Comparison of ENCODE assay signal across 23 mouse cellular contexts in genomic region chr9:74858111-74858510, GRCm38 (mm10). TPM values are rescaled to one million over a fixed set of nuclear protein-coding genes. Genes with fewer than 3 reads are reported as not detected.
A peak's percentile ranks its signal among the peaks of the same experiment; 100 is the strongest.
DNase-seq lines count a peak whose midpoint lies in the region; ATAC-seq and TF ChIP-seq lines count a peak whose summit lies in the region.
"Had no signal": no experiment of that assay in that cellular context is flagged by ENCODE, and none has a peak within 500 bp of the region (broad histone marks: within the 10 kb centered on the region; RNA-seq: fewer than 3 reads in every experiment).

No protein-coding gene starts in this region.

- no peak overlapping the region for H3K4me3 ChIP-seq in midbrain, embryonic 11.5 days (ENCODE audit: low read depth, low read length)
- H3K4me3 ChIP-seq in midbrain, postnatal 0 days (ENCODE audit: low read depth, low read length): no peak overlapping the region

- H3K27me3 ChIP-seq in midbrain, embryonic 11.5 days (ENCODE audit: control insufficient read depth, insufficient read depth, low read length): peaks cover 83% of the 10 kb centered on the region
- peaks cover 76% of the 10 kb centered on the region for H3K27me3 ChIP-seq in midbrain, postnatal 0 days (ENCODE audit: insufficient read depth, low read length)

- TF ChIP-seq CTCF in midbrain, postnatal 0 days (IDR thresholded peaks at IDR 0.05): no peak

- no peak overlapping the region for H3K9ac ChIP-seq in midbrain, embryonic 11.5 days (ENCODE audit: low read length)
- H3K9ac ChIP-seq in midbrain, postnatal 0 days (replicated peaks; ENCODE audit: low read length, poor library complexity, severe bottlenecking): no peak overlapping the region

- no peak for ATAC-seq in midbrain, embryonic 11.5 days (ENCODE audit: low FRiP score)
- no peak for ATAC-seq in midbrain, postnatal 0 days (ENCODE audit: low FRiP score)
- ATAC-seq: activated CD4-positive, CD25-positive, alpha-beta regulatory T cell, adult 4 months; CD4-positive, CD25-positive, alpha-beta regulatory T cell, adult 4 months; Patski had no signal

- no peaks in the 10 kb centered on the region for H3K9me3 ChIP-seq in midbrain, embryonic 11.5 days (ENCODE audit: control insufficient read depth, low read length)
- no peaks in the 10 kb centered on the region for H3K9me3 ChIP-seq in midbrain, postnatal 0 days (ENCODE audit: low read length)

- H3K4me2 ChIP-seq in midbrain, embryonic 11.5 days: no peak overlapping the region
- no peak overlapping the region for H3K4me2 ChIP-seq in midbrain, postnatal 0 days (ENCODE audit: low read depth, low read length, poor library complexity, severe bottlenecking)

- H3K27ac ChIP-seq in midbrain, embryonic 11.5 days (ENCODE audit: low read depth, low read length): no peak overlapping the region
- H3K27ac ChIP-seq in midbrain, postnatal 0 days (ENCODE audit: low read depth, low read length): no peak overlapping the region

- 1% methylated on average over 5 of the region's 5 CpGs for WGBS in midbrain, embryonic 11.5 days
- WGBS in midbrain, postnatal 0 days: 11% methylated on average over 5 of the region's 5 CpGs

- DNase-seq in embryo, embryonic 10.5 days (ENCODE audit: low spot score): peak; percentile 36
- no peak for DNase-seq in embryo, embryonic 11 days
- DNase-seq in embryo, embryonic 9.5 days (ENCODE audit: extremely low spot score): peak; percentile 18
- no peak for DNase-seq in embryo, embryonic 10 days (ENCODE audit: low spot score)
- DNase-seq in midbrain, embryonic 11.5 days (ENCODE audit: low spot score, missing footprints): peak; percentile 93
- no peak for DNase-seq in midbrain, postnatal 0 days (ENCODE audit: low spot score)
- DNase-seq: adrenal gland, adult 2 months; adrenal gland, adult 8-10 months; adrenal gland, postnatal 10 days; adrenal gland, postnatal 14 days; adrenal gland, postnatal 25 days; adrenal gland, postnatal 36 days; B cell, adult 2 months; cerebellum, adult 11 months; cerebellum, adult 11-12 months; cerebellum, adult 18-20 months had no signal

- peaks cover 31% of the 10 kb centered on the region for H3K4me1 ChIP-seq in midbrain, embryonic 11.5 days (ENCODE audit: control insufficient read depth, insufficient read depth, low read length)
- H3K4me1 ChIP-seq in midbrain, postnatal 0 days (ENCODE audit: insufficient read depth, low read length): peaks cover 5% of the 10 kb centered on the region; the same call in 1 of the 2 replicates

- H3K36me3 ChIP-seq in midbrain, embryonic 11.5 days (ENCODE audit: control insufficient read depth, insufficient read depth, low read length): no peaks in the 10 kb centered on the region
- H3K36me3 ChIP-seq in midbrain, postnatal 0 days (ENCODE audit: insufficient read depth, low read length): no peaks in the 10 kb centered on the region
- H3K36me3 ChIP-seq: G1E had no signal

RNA-seq across cellular contexts. Expression of gene Onecut1, which starts 3.6 kb away (rescaled TPM):
- polyA plus RNA-seq in midbrain, embryonic 11.5 days (2014; fragmentation: Nextera tagmentation; extraction: Ambion mirVana): 14.7 and 14.8 TPM in 2 replicates
- total RNA-seq in midbrain, postnatal 0 days (2014; rRNA removed): 7.5 and 8.4 TPM in 2 replicates
- 3.8 and 5.0 TPM in 2 replicates for polyA plus RNA-seq in midbrain, postnatal 0 days (2015; fragmentation: Nextera tagmentation; extraction: Ambion mirVana)
- total RNA-seq: adrenal gland, adult 18-20 months; adrenal gland, postnatal 25 days; CH12.LX; MEL had no signal
- polyA plus RNA-seq: activated CD4-positive, CD25-positive, alpha-beta regulatory T cell, adult 4 months; CD4-positive, CD25-positive, alpha-beta regulatory T cell, adult 4 months; G1E; Patski had no signal

Comparison
In these comparisons a context has a peak if more than half of its experiments do, and no peak if none do; other contexts are left out.
1. DNase-seq: peak in embryo, embryonic 10.5 days (single experiment), embryo, embryonic 9.5 days (single experiment) and midbrain, embryonic 11.5 days (single experiment); none in embryo, embryonic 11 days (single experiment), embryo, embryonic 10 days (single experiment) and midbrain, postnatal 0 days (single experiment).